Mouse (Mus musculus) limb, embryonic 11.5 days (tissue): ENCODE measurements around the gene Mical3. TPM values are rescaled to one million over a fixed set of nuclear protein-coding genes. Genes with fewer than 3 reads are reported as not detected.

Experiments used
- ATAC-seq: fragments of 200-750 bp; cut with Nextera tagmentation; 2 replicates; pipeline ENCODE4 v1.8.0; 2017; ENCODE audit warnings: low read depth; ENCODE audit not compliant: insufficient number of reproducible peaks, low FRiP score, low TSS enrichment
- DNase-seq: peaks from one replicate; pipeline ENCODE4 v3.0.0-alpha.2; 2015; ENCODE audit warnings: low spot score
- H3K27ac ChIP-seq: fragments of 300-500 bp; sonication (generic); replicated peaks from 2 replicates; pipeline ENCODE4 v1.5.1; 2014; ENCODE audit warnings: low read depth, mild to moderate bottlenecking, low read length
- H3K27me3 ChIP-seq: fragments of 300-500 bp; sonication (generic); 2 replicates; pipeline ENCODE4 v1.6.1; 2014; ENCODE audit warnings: mild to moderate bottlenecking, low read length, mixed read lengths; ENCODE audit not compliant: control insufficient read depth, insufficient read depth
- H3K36me3 ChIP-seq: fragments of 300-500 bp; sonication (generic); 2 replicates; pipeline ENCODE4 v1.6.1; 2014; ENCODE audit warnings: mild to moderate bottlenecking, low read length, moderate library complexity, mixed read lengths; ENCODE audit not compliant: control insufficient read depth, insufficient read depth
- H3K4me1 ChIP-seq: fragments of 300-500 bp; sonication (generic); 2 replicates; pipeline ENCODE4 v1.6.1; 2014; ENCODE audit warnings: low read length, mixed read lengths; ENCODE audit not compliant: control insufficient read depth, insufficient read depth
- H3K4me2 ChIP-seq: fragments of 300-500 bp; sonication (generic); 2 replicates; pipeline ENCODE4 v1.6.1; 2014; ENCODE audit warnings: low read depth, mild to moderate bottlenecking, moderate library complexity; ENCODE audit not compliant: severe bottlenecking
- H3K4me3 ChIP-seq: fragments of 300-500 bp; sonication (generic); 2 replicates; pipeline ENCODE4 v1.5.1; 2014; ENCODE audit warnings: low read depth, low read length
- H3K9ac ChIP-seq: fragments of 300-500 bp; sonication (generic); 2 replicates; pipeline ENCODE4 v1.6.1; 2014; ENCODE audit warnings: mild to moderate bottlenecking, low read length
- H3K9me3 ChIP-seq: fragments of 300-500 bp; sonication (generic); 2 replicates; pipeline ENCODE4 v1.6.1; 2016; ENCODE audit warnings: low read length; ENCODE audit not compliant: control insufficient read depth
- WGBS: fragments of 180-500 bp; shearing (Covaris S2); extraction: QIAGEN DNeasy Blood & Tissue Kit; methylation state at CpG from one replicate; pipeline ENCODE4 v1.1.7; 2014; 5-methylcytosine and 5-hydroxymethylcytosine counted together
- polyA plus RNA-seq: library from polyadenylated mRNA; unstranded; fragments of >200 nt; fragmentation: Nextera tagmentation; extraction: Ambion mirVana; gene quantifications from 2 replicates; pipeline ENCODE4 v1.2.1, GENCODE M21; 2014

The Mical3 gene
- polyA plus RNA-seq, 1 experiment from 2014 or later, result 12.2 TPM

- peaks cover 7% of the 10 kb centered on the region; the same call in 1 of the 2 replicates for H3K4me1 ChIP-seq
- no peak overlapping the region for H3K4me3 ChIP-seq
- H3K27ac ChIP-seq, result no peak overlapping the region
- no peak overlapping the region for H3K9ac ChIP-seq
- DNase-seq (no peak), ATAC-seq (no peak)
- H3K9me3 ChIP-seq, result no peaks in the 10 kb centered on the region
- no peak overlapping the region for H3K4me2 ChIP-seq
- no peaks in the 10 kb centered on the region for H3K36me3 ChIP-seq
- no peaks in the 10 kb centered on the region for H3K27me3 ChIP-seq
- WGBS, result 51% methylated on average over 22 of the region's 22 CpGs
Measured at GRCm38 (mm10) chr6:121057181-121057956, 73.4 kb downstream of the Mical3 start.

- no peaks in the 10 kb centered on the region for H3K36me3 ChIP-seq
- DNase-seq (no peak), ATAC-seq (no peak)
- H3K4me3 ChIP-seq, result no peak overlapping the region
- no peaks in the 10 kb centered on the region for H3K27me3 ChIP-seq
- H3K4me1 ChIP-seq, result peaks cover 7% of the 10 kb centered on the region; the same call in 1 of the 2 replicates
- no peak overlapping the region for H3K4me2 ChIP-seq
- 77% methylated on average over 3 of the region's 3 CpGs for WGBS
- H3K9ac ChIP-seq, result no peak overlapping the region
- H3K27ac ChIP-seq, result no peak overlapping the region
- H3K9me3 ChIP-seq, result no peaks in the 10 kb centered on the region
Measured at GRCm38 (mm10) chr6:121055496-121055895, 75.3 kb downstream of the Mical3 start.

GRCm38 (mm10) chr6:121054908-121055307 lies 75.9 kb downstream of the Mical3 start:
- Histone ChIP-seq H3K9me3 (no peaks in the 10 kb centered on the region), H3K27ac (no peak overlapping the region), H3K27me3 (no peaks in the 10 kb centered on the region), H3K4me1 (peaks cover 7% of the 10 kb centered on the region; the same call in 1 of the 2 replicates), H3K36me3 (no peaks in the 10 kb centered on the region), H3K9ac (no peak overlapping the region), H3K4me3 (no peak overlapping the region), H3K4me2 (no peak overlapping the region)
- DNase-seq, result no peak
- WGBS, result 96% methylated on average over 9 of the region's 9 CpGs
- no peak for ATAC-seq

- Histone ChIP-seq H3K36me3 (no peaks in the 10 kb centered on the region), H3K9me3 (no peaks in the 10 kb centered on the region), H3K27me3 (no peaks in the 10 kb centered on the region), H3K9ac (no peak overlapping the region), H3K4me3 (no peak overlapping the region), H3K4me2 (no peak overlapping the region), H3K27ac (no peak overlapping the region), H3K4me1 (peaks cover 7% of the 10 kb centered on the region; the same call in 1 of the 2 replicates)
- DNase-seq (no peak), ATAC-seq (no peak; the same call in 1 of the 2 replicates)
- WGBS, result 73% methylated on average over 3 of the region's 3 CpGs
Measured at GRCm38 (mm10) chr6:121054340-121054739, 76.5 kb downstream of the Mical3 start.

GRCm38 (mm10) chr6:121053585-121054112 lies 77.2 kb downstream of the Mical3 start:
- H3K4me3 ChIP-seq, result no peak overlapping the region
- no peak overlapping the region for H3K9ac ChIP-seq
- no peaks in the 10 kb centered on the region for H3K9me3 ChIP-seq
- H3K27me3 ChIP-seq, result no peaks in the 10 kb centered on the region
- no peak overlapping the region for H3K27ac ChIP-seq
- no peaks in the 10 kb centered on the region for H3K36me3 ChIP-seq
- H3K4me2 ChIP-seq, result no peak overlapping the region
- peaks cover 7% of the 10 kb centered on the region; the same call in 1 of the 2 replicates for H3K4me1 ChIP-seq
- no peak for DNase-seq
- WGBS, result 88% methylated on average over 7 of the region's 7 CpGs
- no peak for ATAC-seq

- Histone ChIP-seq H3K4me2 (no peak overlapping the region), H3K27ac (no peak overlapping the region), H3K9ac (no peak overlapping the region), H3K36me3 (no peaks in the 10 kb centered on the region), H3K4me3 (no peak overlapping the region), H3K4me1 (peaks cover 7% of the 10 kb centered on the region; the same call in 1 of the 2 replicates), H3K9me3 (no peaks in the 10 kb centered on the region), H3K27me3 (no peaks in the 10 kb centered on the region)
- ATAC-seq, result no peak
- no peak for DNase-seq
- WGBS, result 91% methylated on average over 13 of the region's 13 CpGs
Measured at GRCm38 (mm10) chr6:121051972-121052629, 78.7 kb downstream of the Mical3 start.

- Histone ChIP-seq H3K9ac (no peak overlapping the region), H3K4me1 (peaks cover 7% of the 10 kb centered on the region; the same call in 1 of the 2 replicates), H3K36me3 (no peaks in the 10 kb centered on the region), H3K9me3 (no peaks in the 10 kb centered on the region), H3K27ac (no peak overlapping the region), H3K27me3 (no peaks in the 10 kb centered on the region), H3K4me3 (no peak overlapping the region), H3K4me2 (no peak overlapping the region)
- DNase-seq (no peak), ATAC-seq (no peak)
- 90% methylated on average over 8 of the region's 8 CpGs for WGBS
Measured at GRCm38 (mm10) chr6:121051411-121051810, 79.4 kb downstream of the Mical3 start.

- Histone ChIP-seq H3K27ac (no peak overlapping the region), H3K4me2 (no peak overlapping the region), H3K4me3 (no peak overlapping the region), H3K4me1 (peaks cover 5% of the 10 kb centered on the region; the same call in 1 of the 2 replicates), H3K9ac (no peak overlapping the region), H3K36me3 (no peaks in the 10 kb centered on the region), H3K9me3 (no peaks in the 10 kb centered on the region), H3K27me3 (no peaks in the 10 kb centered on the region)
- 83% methylated on average over 8 of the region's 8 CpGs for WGBS
- ATAC-seq, result no peak
- DNase-seq, result no peak
Measured at GRCm38 (mm10) chr6:121048696-121049095, 82.1 kb downstream of the Mical3 start.
